ENCODE assay signal across 7 mouse cellular contexts in genomic region chr15:31536051-31536737, GRCm38 (mm10). TPM values are rescaled to one million over a fixed set of nuclear protein-coding genes. Genes with fewer than 3 reads are reported as not detected.
DNase-seq lines count a peak whose midpoint lies in the region; ATAC-seq and TF ChIP-seq lines count a peak whose summit lies in the region.

No protein-coding gene starts in this region.

- no peak overlapping the region for H3K4me3 ChIP-seq in embryonic facial prominence, embryonic 12.5 days
- no peak overlapping the region for H3K4me3 ChIP-seq in midbrain, embryonic 14.5 days (replicated peaks; ENCODE audit: low read depth, low read length)
- H3K4me3 ChIP-seq in gastrocnemius, adult 2 months, result no peak overlapping the region

- no peaks in the 10 kb centered on the region for H3K9me3 ChIP-seq in embryonic facial prominence, embryonic 12.5 days
- H3K9me3 ChIP-seq in midbrain, embryonic 14.5 days (ENCODE audit: control insufficient read depth, low read length), result no peaks in the 10 kb centered on the region

- no peaks in the 10 kb centered on the region for H3K27me3 ChIP-seq in embryonic facial prominence, embryonic 12.5 days
- H3K27me3 ChIP-seq in midbrain, embryonic 14.5 days (ENCODE audit: control insufficient read depth, insufficient read depth, low read length), result no peaks in the 10 kb centered on the region

- intact Hi-C loops in gastrocnemius, adult 2 months (cut with DNase I), result no loop called here

- H3K27ac ChIP-seq in embryonic facial prominence, embryonic 12.5 days, result peak overlapping the region; percentile 33; the same call in 1 of the 2 replicates
- peak overlapping the region; percentile 43 for H3K27ac ChIP-seq in midbrain, embryonic 14.5 days (replicated peaks; ENCODE audit: low read depth, low read length)
- H3K27ac ChIP-seq in gastrocnemius, adult 2 months, result no peak overlapping the region

- ATAC-seq in embryonic facial prominence, embryonic 12.5 days (ENCODE audit: insufficient number of reproducible peaks, insufficient read depth, low FRiP score, low TSS enrichment), result peak; percentile 79
- peak; percentile 72 for ATAC-seq in midbrain, embryonic 14.5 days (ENCODE audit: low FRiP score, low TSS enrichment)

- no peaks in the 10 kb centered on the region for H3K36me3 ChIP-seq in embryonic facial prominence, embryonic 12.5 days
- no peaks in the 10 kb centered on the region for H3K36me3 ChIP-seq in midbrain, embryonic 14.5 days (ENCODE audit: control insufficient read depth, insufficient read depth, low read length)

- WGBS in embryonic facial prominence, embryonic 12.5 days, result 15% methylated on average over 7 of the region's 7 CpGs
- 3% methylated on average over 7 of the region's 7 CpGs for WGBS in midbrain, embryonic 14.5 days

- TF ChIP-seq CTCF in gastrocnemius, adult 2 months (IDR thresholded peaks at IDR 0.05), result no peak

- H3K9ac ChIP-seq in embryonic facial prominence, embryonic 12.5 days, result no peak overlapping the region
- H3K9ac ChIP-seq in midbrain, embryonic 14.5 days (replicated peaks; ENCODE audit: low read length), result no peak overlapping the region

- DNase-seq in adipocyte (ENCODE audit: low spot score), result peak; percentile 48
- DNase-seq in layer of hippocampus, adult 8-10 months (ENCODE audit: low spot score in 2 of 2), result peak; percentile 67 to 72
- peak; percentile 77 for DNase-seq in midbrain, embryonic 14.5 days
- no peak for DNase-seq in thymus, postnatal 4 days
- no peak for DNase-seq in gastrocnemius, adult 2 months
- DNase-seq in T-cell, adult 2 months (ENCODE audit: low spot score), result no peak

- peaks cover 5% of the 10 kb centered on the region for H3K4me1 ChIP-seq in embryonic facial prominence, embryonic 12.5 days
- peaks cover 16% of the 10 kb centered on the region for H3K4me1 ChIP-seq in midbrain, embryonic 14.5 days (ENCODE audit: control insufficient read depth, insufficient read depth, low read length)

- H3K4me2 ChIP-seq in embryonic facial prominence, embryonic 12.5 days (replicated peaks), result no peak overlapping the region
- H3K4me2 ChIP-seq in midbrain, embryonic 14.5 days (ENCODE audit: low read length), result no peak overlapping the region

RNA-seq across cellular contexts. Expression of gene March6, which starts 5.3 kb away (rescaled TPM):
- 44.0 and 44.6 TPM in 2 replicates for polyA plus RNA-seq in embryonic facial prominence, embryonic 12.5 days (2016; fragmentation: Nextera tagmentation; extraction: Ambion mirVana)
- total RNA-seq in layer of hippocampus, adult 8-10 months (2022), result 100 to 1,000 TPM; 177 to 194 (median 186) TPM
- 87.2 and 117 TPM in 2 replicates for polyA plus RNA-seq in midbrain, embryonic 14.5 days (2014; fragmentation: Nextera tagmentation; extraction: Ambion mirVana)
- total RNA-seq in gastrocnemius, adult 2 months (2021), result 100 to 1,000 TPM; 124 to 131 TPM

RNA-seq across cellular contexts. Expression of gene Cmbl, which starts 29.0 kb away (rescaled TPM):
- polyA plus RNA-seq in embryonic facial prominence, embryonic 12.5 days (2016; fragmentation: Nextera tagmentation; extraction: Ambion mirVana), result 2.1 and 2.2 TPM in 2 replicates
- total RNA-seq in layer of hippocampus, adult 8-10 months (2022), result 10 to 100 TPM; 17.4 to 21.0 (median 19.4) TPM
- 3.6 and 5.4 TPM in 2 replicates for polyA plus RNA-seq in midbrain, embryonic 14.5 days (2014; fragmentation: Nextera tagmentation; extraction: Ambion mirVana)
- 10 to 100 TPM; 30.4 to 58.0 TPM for total RNA-seq in gastrocnemius, adult 2 months (2021)

Comparison
In these comparisons a context has a peak if more than half of its experiments do, and no peak if none do; other contexts are left out.
1. DNase-seq: peak in adipocyte (single experiment), layer of hippocampus, adult 8-10 months (2 of 2) and midbrain, embryonic 14.5 days (single experiment); none in thymus, postnatal 4 days (single experiment), gastrocnemius, adult 2 months (single experiment) and T-cell, adult 2 months (single experiment).